Mouse (Mus musculus) CH12.LX (cell line): ENCODE results near the gene Pdgfra. TPM values are rescaled to one million over a fixed set of nuclear protein-coding genes. Genes with fewer than 3 reads are reported as not detected.

Experiments used
- DNase-seq: peaks from one replicate; pipeline ENCODE4 v3.0.0-alpha.2; 2013; ENCODE audit errors: extremely low read depth
- H3K27ac ChIP-seq: 2 replicates; pipeline ENCODE4 v1.5.1; 2012; ENCODE audit warnings: low read depth, mild to moderate bottlenecking, control low read depth, moderate library complexity; ENCODE audit not compliant: insufficient read depth
- H3K27me3 ChIP-seq: replicated peaks from 2 replicates; pipeline ENCODE3; 2012; ENCODE audit warnings: inconsistent platforms
- H3K36me3 ChIP-seq, 2 experiments: replicated peaks in 1 of 2; 2 replicates each; pipeline versions ENCODE3 to v1.6.1; 2012; ENCODE audit warnings: inconsistent platforms in 1 of 2, low read length in 1 of 2, mild to moderate bottlenecking in 1 of 2, mixed read lengths in 1 of 2, moderate library complexity in 1 of 2; ENCODE audit not compliant: control insufficient read depth in 1 of 2, insufficient read depth in 1 of 2
- H3K4me1 ChIP-seq, 2 experiments: 2 replicates each; pipeline ENCODE4 v1.6.1; 2012; ENCODE audit warnings: inconsistent platforms in 1 of 2, moderate library complexity in 1 of 2; ENCODE audit not compliant: insufficient read depth in 2 of 2, control insufficient read depth in 1 of 2
- H3K4me2 ChIP-seq: 2 replicates; pipeline ENCODE4 v1.6.1; 2012; ENCODE audit warnings: low read depth, mild to moderate bottlenecking, control low read depth; ENCODE audit not compliant: poor library complexity, insufficient read depth, severe bottlenecking
- H3K4me3 ChIP-seq, 3 experiments: fragments of 150-350 bp in 1 of 3; sonication (generic) in 1 of 3; replicated peaks in 1 of 3; 2 replicates each; pipeline versions ENCODE3 to v1.5.1; 2011 to 2012; ENCODE audit warnings: low read depth in 2 of 3, low read length in 2 of 3, mild to moderate bottlenecking in 2 of 3, moderate library complexity in 2 of 3, control low read depth in 1 of 3, improper control_type of control experiment in 1 of 3, inconsistent platforms in 1 of 3, mixed read lengths in 1 of 3; ENCODE audit not compliant: poor library complexity in 1 of 3
- H3K79me2 ChIP-seq: replicated peaks from 2 replicates; pipeline ENCODE4 v1.6.1; 2012; ENCODE audit warnings: mild to moderate bottlenecking, moderate library complexity; ENCODE audit not compliant: control insufficient read depth, poor library complexity, insufficient read depth, severe bottlenecking; ENCODE audit errors: extremely low read depth
- H3K9ac ChIP-seq: 2 replicates; pipeline ENCODE4 v1.6.1; 2012; ENCODE audit warnings: low read depth, mild to moderate bottlenecking, control low read depth, moderate library complexity; ENCODE audit not compliant: insufficient read depth
- H3K9me3 ChIP-seq: replicated peaks from 2 replicates; pipeline ENCODE3; 2012; ENCODE audit warnings: low read length, inconsistent platforms, mixed read lengths
- BHLHE40 ChIP-seq: IDR thresholded peaks from 2 replicates; pipeline ENCODE4 v1.6.1; 2011; ENCODE audit warnings: mild to moderate bottlenecking, low read depth, low read length, improper control_type of control experiment
- CHD1 ChIP-seq: IDR thresholded peaks from 2 replicates; pipeline ENCODE4 v1.6.1; 2012; ENCODE audit warnings: low read depth, low read length, improper control_type of control experiment, inconsistent platforms
- CHD2 ChIP-seq: IDR thresholded peaks from 2 replicates; pipeline ENCODE4 v1.6.1; 2011; ENCODE audit warnings: low read length, improper control_type of control experiment
- E2F4 ChIP-seq: IDR thresholded peaks from 2 replicates; pipeline ENCODE4 v1.6.1; 2011; ENCODE audit warnings: low read depth, low read length, improper control_type of control experiment; ENCODE audit not compliant: insufficient replicate concordance
- EP300 ChIP-seq: IDR thresholded peaks from 2 replicates; pipeline ENCODE4 v1.6.1; 2011; ENCODE audit warnings: low read length, improper control_type of control experiment
- ETS1 ChIP-seq: conservative IDR thresholded peaks from 2 replicates; pipeline ENCODE4 v1.6.1; 2012; ENCODE audit warnings: low read depth, mild to moderate bottlenecking, inconsistent platforms, low read length, improper control_type of control experiment, moderate library complexity
- GABPA ChIP-seq: IDR thresholded peaks from 2 replicates; pipeline ENCODE4 v1.6.1; 2012; ENCODE audit warnings: low read depth, low read length, improper control_type of control experiment, inconsistent platforms; ENCODE audit not compliant: insufficient replicate concordance
- HCFC1 ChIP-seq: IDR thresholded peaks from 2 replicates; pipeline ENCODE4 v1.6.1; 2012; ENCODE audit warnings: low read depth, mild to moderate bottlenecking, inconsistent platforms, low read length, improper control_type of control experiment
- IRF4 ChIP-seq: IDR thresholded peaks from 2 replicates; pipeline ENCODE4 v1.6.1; 2014; ENCODE audit warnings: low read depth, mild to moderate bottlenecking, inconsistent platforms, low read length, improper control_type of control experiment
- JUND ChIP-seq: conservative IDR thresholded peaks from 2 replicates; pipeline ENCODE4 v1.6.1; 2011; ENCODE audit warnings: low read depth, low read length, improper control_type of control experiment
- KAT2A ChIP-seq: IDR thresholded peaks from 2 replicates; pipeline ENCODE4 v1.6.1; 2012; ENCODE audit warnings: low read length, improper control_type of control experiment, inconsistent platforms; ENCODE audit not compliant: insufficient replicate concordance
- MAFK ChIP-seq: IDR thresholded peaks from 2 replicates; pipeline ENCODE4 v1.6.1; 2011; ENCODE audit warnings: low read length, improper control_type of control experiment; ENCODE audit not compliant: insufficient replicate concordance
- MAX ChIP-seq: IDR thresholded peaks from 2 replicates; pipeline ENCODE4 v1.6.1; 2011; ENCODE audit warnings: low read length, improper control_type of control experiment
- MAZ ChIP-seq: IDR thresholded peaks from 2 replicates; pipeline ENCODE4 v1.6.1; 2012; ENCODE audit warnings: low read depth, mild to moderate bottlenecking, inconsistent platforms, low read length, improper control_type of control experiment, moderate library complexity
- MEF2A ChIP-seq: IDR thresholded peaks from 2 replicates; pipeline ENCODE4 v1.6.1; 2014; ENCODE audit warnings: low read depth, mild to moderate bottlenecking, inconsistent platforms, low read length, improper control_type of control experiment, borderline replicate concordance
- MXI1 ChIP-seq: IDR thresholded peaks from 2 replicates; pipeline ENCODE4 v1.6.1; 2011; ENCODE audit warnings: mild to moderate bottlenecking, low read depth, low read length, improper control_type of control experiment
- NELFE ChIP-seq: IDR thresholded peaks from 2 replicates; pipeline ENCODE4 v1.6.1; 2011; ENCODE audit warnings: low read depth, low read length, improper control_type of control experiment
- POLR2A ChIP-seq: IDR thresholded peaks from 2 replicates; pipeline ENCODE4 v1.6.1; 2011; ENCODE audit warnings: low read depth, mild to moderate bottlenecking, improper control_type of control experiment, low read length
- POLR2AphosphoS2 ChIP-seq: IDR thresholded peaks from 2 replicates; pipeline ENCODE4 v1.6.1; 2011; ENCODE audit warnings: low read depth, low read length, improper control_type of control experiment
- SIN3A ChIP-seq: IDR thresholded peaks from 2 replicates; pipeline ENCODE4 v1.6.1; 2012; ENCODE audit warnings: low read length, improper control_type of control experiment, inconsistent platforms
- SMC3 ChIP-seq: IDR thresholded peaks from 2 replicates; pipeline ENCODE4 v1.6.1; 2011; ENCODE audit warnings: low read depth, low read length, improper control_type of control experiment
- TCF12 ChIP-seq: IDR thresholded peaks from 2 replicates; pipeline ENCODE4 v1.6.1; 2014; ENCODE audit warnings: low read depth, mild to moderate bottlenecking, inconsistent platforms, low read length, improper control_type of control experiment
- ZC3H11A ChIP-seq: IDR thresholded peaks from 2 replicates; pipeline ENCODE4 v1.6.1; 2012; ENCODE audit warnings: low read depth, mild to moderate bottlenecking, inconsistent platforms, low read length, improper control_type of control experiment
- ZKSCAN1 ChIP-seq: IDR thresholded peaks from 2 replicates; pipeline ENCODE4 v1.6.1; 2012; ENCODE audit warnings: low read depth, inconsistent platforms, low read length, improper control_type of control experiment, borderline replicate concordance
- dilution Hi-C: fragments of 300-500 bp; cut with MboI; formaldehyde crosslinking; loops from 2 replicates; pipeline ENCODE4 v1.14.3; 2020; ENCODE audit warnings: low sequenced_read_pairs; ENCODE audit not compliant: extremely low pct_unique_long_range_greater_than_20kb, extremely low pct_ligation_motif_present
- in situ Hi-C: fragments of 300-500 bp; cut with MboI; formaldehyde crosslinking; loops from 3 replicates; pipeline ENCODE4 v1.14.3; 2019; ENCODE audit warnings: low sequenced_read_pairs, low pct_ligation_motif_present, low pct_unique_long_range_greater_than_20kb, mixed read lengths
- polyA plus RNA-seq: library from polyadenylated mRNA; unstranded; fragments of >175 nt; gene quantifications from 2 replicates; pipeline ENCODE4 v1.2.1, GENCODE M21; 2012; ENCODE audit warnings: low read depth; ENCODE audit not compliant: insufficient read length
- total RNA-seq, 2 experiments: library from RNA; depleted of rRNA; stranded (reverse); fragments of 300-350 nt in 1 of 2; fragments of >200 nt in 1 of 2; gene quantifications; 2 replicates each; pipeline ENCODE4 v1.2.3; 2012 to 2014

Gene Pdgfra
- total and polyA plus RNA-seq, 3 experiments = 0.13 to 0.25 (median 0.13) TPM

DNA sequence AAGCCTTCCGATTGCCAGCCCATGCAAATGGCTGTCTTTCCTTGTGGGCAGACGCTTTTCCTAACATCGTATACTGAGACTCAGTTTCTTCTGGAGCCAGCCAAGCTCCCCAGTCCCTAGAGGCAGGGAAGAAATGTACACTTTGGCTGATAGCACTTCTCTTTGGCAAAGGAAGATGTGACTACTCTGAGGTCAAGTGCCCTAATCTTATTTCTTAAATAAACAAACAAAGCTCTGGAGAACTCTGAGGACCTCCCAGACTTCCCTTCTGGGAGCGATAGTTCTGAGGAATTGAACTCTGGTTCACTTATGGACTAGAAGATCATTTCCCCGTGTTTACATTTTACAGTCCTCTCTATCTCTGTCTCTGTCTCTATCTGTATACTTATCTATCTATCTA lies 42.7 kb upstream of the Pdgfra start:
- no peaks in the 10 kb centered on the region for H3K4me1 ChIP-seq
- H3K79me2 ChIP-seq = no peaks in the 10 kb centered on the region
- no peak overlapping the region for H3K9ac ChIP-seq
- dilution Hi-C loops = no loop called here
- no peaks in the 10 kb centered on the region for H3K36me3 ChIP-seq
- no peak overlapping the region for H3K27ac ChIP-seq
- DNase-seq = no peak
- no peak overlapping the region for H3K4me3 ChIP-seq
- TF ChIP-seq HCFC1 = no peak
- no peak for TF ChIP-seq POLR2A
- TF ChIP-seq ZKSCAN1 = no peak
- no peak for TF ChIP-seq MAX
- TF ChIP-seq CHD1 = no peak
- no peak for TF ChIP-seq ZC3H11A
- no peak for TF ChIP-seq GABPA
- no peak for TF ChIP-seq IRF4
- TF ChIP-seq MXI1 = no peak
- no peak for TF ChIP-seq BHLHE40
- no peak for TF ChIP-seq KAT2A
- no peak for TF ChIP-seq MAFK
- TF ChIP-seq NELFE = no peak
- TF ChIP-seq SMC3 = no peak
- TF ChIP-seq, all 38 proteins: peak for 0
- H3K4me2 ChIP-seq = no peak overlapping the region
- H3K9me3 ChIP-seq = no peaks in the 10 kb centered on the region
- no peaks in the 10 kb centered on the region for H3K27me3 ChIP-seq
- in situ Hi-C loops = no loop called here

DNA sequence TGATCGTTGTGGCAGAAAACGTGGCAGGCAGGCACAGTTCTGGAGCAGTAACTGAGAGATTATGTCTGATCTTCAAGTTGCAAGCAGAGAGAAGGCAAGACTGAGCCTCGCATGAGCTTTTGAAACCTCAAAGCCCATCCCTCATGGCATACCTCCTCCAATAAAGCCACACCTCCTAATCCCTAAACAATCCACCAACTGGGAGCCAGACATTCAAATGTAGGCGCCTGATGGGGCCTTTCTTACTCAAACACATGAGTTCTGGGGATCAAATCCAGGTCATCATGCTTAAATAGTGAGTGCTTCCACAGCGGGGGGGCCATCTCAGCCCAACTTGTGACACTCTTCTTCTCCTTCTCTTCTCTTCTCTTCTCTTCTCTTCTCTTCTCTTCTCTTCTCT lies 40.3 kb upstream of the Pdgfra start:
- Histone ChIP-seq H3K4me1 (no peaks in the 10 kb centered on the region), H3K4me2 (no peak overlapping the region), H3K4me3 (no peak overlapping the region), H3K36me3 (no peaks in the 10 kb centered on the region), H3K79me2 (no peaks in the 10 kb centered on the region), H3K9me3 (no peaks in the 10 kb centered on the region), H3K27me3 (no peaks in the 10 kb centered on the region), H3K9ac (no peak overlapping the region), H3K27ac (no peak overlapping the region)
- no peak for TF ChIP-seq E2F4
- no peak for TF ChIP-seq ZKSCAN1
- no peak for TF ChIP-seq JUND
- no peak for TF ChIP-seq ETS1
- no peak for TF ChIP-seq CHD1
- no peak for TF ChIP-seq MAZ
- no peak for TF ChIP-seq POLR2AphosphoS2
- TF ChIP-seq CHD2 = no peak
- TF ChIP-seq EP300 = no peak
- no peak for TF ChIP-seq SIN3A
- TF ChIP-seq KAT2A = no peak
- TF ChIP-seq TCF12 = no peak
- TF ChIP-seq MEF2A = no peak
- in situ Hi-C loops = no loop called here
- no peak for DNase-seq
- dilution Hi-C loops = no loop called here
